In genomic region chr3:104303577-104303976, GRCm38 (mm10) we compare ENCODE assay signal across 12 mouse cellular contexts.
DNase-seq lines count a peak whose midpoint lies in the region; ATAC-seq lines count a peak whose summit lies in the region.
"Had no signal": no experiment of that assay in that cellular context is flagged by ENCODE, and none has a peak within 500 bp of the region (broad histone marks: within the 10 kb centered on the region; RNA-seq: fewer than 3 reads in every experiment).

No protein-coding gene starts in this region.

- no peak overlapping the region for H3K4me2 ChIP-seq in hindbrain, embryonic 12.5 days (replicated peaks)
- H3K4me2 ChIP-seq: forebrain, embryonic 12.5 days; heart, embryonic 15.5 days had no signal

- H3K4me3 ChIP-seq in heart, embryonic 10.5 days, result no peak overlapping the region
- no peak overlapping the region for H3K4me3 ChIP-seq in hindbrain, embryonic 12.5 days
- H3K4me3 ChIP-seq: forebrain, embryonic 12.5 days; heart, embryonic 15.5 days had no signal

- no peak overlapping the region for H3K9ac ChIP-seq in hindbrain, embryonic 12.5 days
- H3K9ac ChIP-seq: forebrain, embryonic 12.5 days; heart, embryonic 15.5 days had no signal

- H3K9me3 ChIP-seq in heart, embryonic 10.5 days, result no peaks in the 10 kb centered on the region
- no peaks in the 10 kb centered on the region for H3K9me3 ChIP-seq in hindbrain, embryonic 12.5 days (replicated peaks)
- H3K9me3 ChIP-seq: forebrain, embryonic 12.5 days; heart, embryonic 15.5 days had no signal

- H3K27ac ChIP-seq in heart, embryonic 10.5 days, result no peak overlapping the region
- no peak overlapping the region for H3K27ac ChIP-seq in hindbrain, embryonic 12.5 days
- H3K27ac ChIP-seq: forebrain, embryonic 12.5 days; heart, embryonic 15.5 days had no signal

- WGBS in heart, embryonic 10.5 days, result 80% methylated on average over 7 of the region's 7 CpGs
- whole genome bisulfite sequencing in hindbrain, embryonic 12.5 days, result 81% methylated on average over 7 of the region's 7 CpGs

- peaks cover 39% of the 10 kb centered on the region for H3K4me1 ChIP-seq in heart, embryonic 10.5 days
- no peaks in the 10 kb centered on the region; the same call in 1 of the 2 replicates for H3K4me1 ChIP-seq in hindbrain, embryonic 12.5 days

- ATAC-seq in hindbrain, embryonic 12.5 days (ENCODE audit: low FRiP score), result no peak

- no peaks in the 10 kb centered on the region for H3K27me3 ChIP-seq in heart, embryonic 10.5 days (ENCODE audit: insufficient read depth, poor library complexity, severe bottlenecking)
- H3K27me3 ChIP-seq in hindbrain, embryonic 12.5 days, result no peaks in the 10 kb centered on the region
- H3K27me3 ChIP-seq: CH12.LX; heart, embryonic 15.5 days had no signal

- no peaks in the 10 kb centered on the region for H3K36me3 ChIP-seq in heart, embryonic 10.5 days
- H3K36me3 ChIP-seq in hindbrain, embryonic 12.5 days, result no peaks in the 10 kb centered on the region
- H3K36me3 ChIP-seq: forebrain, embryonic 12.5 days; heart, embryonic 15.5 days had no signal

- peak; percentile 13 for DNase-seq in gastrocnemius, postnatal 10 days
- no peak for DNase-seq in gastrocnemius, adult 8-10 months (ENCODE audit: low spot score in 2 of 2)
- peak; percentile 11 for DNase-seq in ovary, postnatal 36 days (ENCODE audit: low spot score)
- no peak for DNase-seq in ovary, postnatal 14 days (ENCODE audit: low spot score)
- peak; percentile 38 for DNase-seq in heart, embryonic 10.5 days (ENCODE audit: low spot score)
- DNase-seq in kidney, postnatal 4 days, result peak; percentile 57 to 67
- no peak for DNase-seq in right cerebral cortex, postnatal 14 days
- DNase-seq: right cerebral cortex, adult 18-20 months had no signal

Comparison
In these comparisons a context has a peak if more than half of its experiments do, and no peak if none do; other contexts are left out.
1. DNase-seq: peak in gastrocnemius, postnatal 10 days (single experiment), ovary, postnatal 36 days (single experiment), heart, embryonic 10.5 days (single experiment) and kidney, postnatal 4 days (2 of 2); none in gastrocnemius, adult 8-10 months (0 of 2), ovary, postnatal 14 days (single experiment) and right cerebral cortex, postnatal 14 days (single experiment).